Mouse (Mus musculus): ENCODE data around the gene Lrrc25.

The Lrrc25 gene

DNA sequence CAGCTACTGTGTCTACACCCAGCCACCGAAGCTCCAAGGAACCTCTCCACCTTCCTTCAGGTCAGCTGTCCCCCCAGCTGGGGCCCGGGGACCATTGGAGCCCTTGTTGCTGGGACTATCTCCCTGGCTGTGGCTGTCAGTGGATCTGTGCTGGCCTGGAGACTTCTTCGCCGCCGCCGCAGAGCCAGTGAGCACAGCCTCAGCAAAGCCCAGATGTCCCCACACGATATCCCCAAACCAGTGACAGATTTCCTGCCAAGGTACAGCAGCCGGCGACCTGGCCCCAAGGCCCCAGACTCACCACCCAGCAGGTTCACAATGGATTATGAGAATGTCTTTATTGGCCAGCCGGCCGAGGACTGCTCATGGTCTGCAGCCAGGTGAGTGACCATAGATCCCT is 2.0 kb downstream of the Lrrc25 start:
- DNase-seq: no peak

DNA sequence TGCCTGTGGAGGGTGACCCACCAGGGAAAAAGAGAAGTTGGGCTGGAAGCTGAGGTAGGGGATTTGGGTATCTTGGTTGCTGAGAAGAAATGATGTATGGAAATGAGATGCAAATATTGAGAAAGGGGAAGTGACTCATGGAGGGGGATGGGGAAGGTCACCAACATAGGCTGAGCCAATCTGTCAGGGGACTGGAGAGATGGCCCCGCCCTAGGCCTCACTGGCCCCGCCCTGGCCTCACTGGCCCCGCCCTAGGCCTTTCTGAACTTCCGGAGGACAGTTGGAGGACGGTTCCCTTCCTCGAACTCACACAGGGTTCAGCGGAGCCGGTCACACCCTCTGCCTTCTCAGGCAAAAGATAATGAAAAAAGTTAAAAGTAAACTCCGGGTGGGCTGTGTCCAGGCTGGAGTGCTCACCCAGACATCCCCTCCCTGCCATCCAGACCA is 3.0 kb downstream of the Lrrc25 start:
- DNase-seq: peak; percentile 83

DNA sequence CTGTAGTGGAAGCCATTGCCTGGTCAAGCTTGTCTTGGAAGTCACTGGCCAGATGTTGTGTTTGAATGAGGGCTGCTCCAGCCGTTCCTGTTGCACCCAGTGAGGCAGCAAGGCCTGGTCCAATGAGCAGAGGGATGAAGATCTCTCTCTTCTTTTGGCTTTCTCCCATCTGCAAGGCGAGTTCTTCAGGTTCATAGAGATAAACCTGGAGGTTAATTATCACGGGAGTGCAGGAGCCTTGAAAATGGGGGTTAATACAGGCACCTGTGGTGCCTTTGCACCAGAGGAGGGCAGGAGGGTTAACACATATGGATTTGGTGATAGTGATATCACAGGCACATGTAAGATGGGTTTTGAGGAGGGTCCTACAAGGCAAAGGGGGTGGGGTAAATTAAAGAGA is 6.3 kb downstream of the Lrrc25 start:
- DNase-seq: no peak

DNA sequence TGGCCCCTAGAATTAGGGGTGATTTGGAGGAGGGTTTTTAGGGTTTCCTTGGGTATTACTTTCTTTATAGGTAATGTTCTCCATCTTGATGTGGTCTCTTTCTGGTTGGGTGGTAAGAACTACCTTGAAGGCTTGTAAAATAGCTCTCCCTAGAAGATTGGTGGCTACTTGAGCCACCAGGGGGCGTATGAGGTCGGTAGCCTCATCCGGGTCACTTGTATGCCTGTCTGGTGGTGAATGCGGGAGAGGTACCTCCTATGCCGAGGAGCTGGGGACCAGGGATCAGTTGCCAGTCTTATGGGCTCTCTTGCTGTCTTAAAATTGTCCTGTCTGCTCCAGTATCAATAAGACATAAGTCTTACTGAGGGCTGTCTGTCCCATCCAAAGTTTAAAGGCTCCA is 9.1 kb downstream of the Lrrc25 start:
- DNase-seq: no peak

DNA sequence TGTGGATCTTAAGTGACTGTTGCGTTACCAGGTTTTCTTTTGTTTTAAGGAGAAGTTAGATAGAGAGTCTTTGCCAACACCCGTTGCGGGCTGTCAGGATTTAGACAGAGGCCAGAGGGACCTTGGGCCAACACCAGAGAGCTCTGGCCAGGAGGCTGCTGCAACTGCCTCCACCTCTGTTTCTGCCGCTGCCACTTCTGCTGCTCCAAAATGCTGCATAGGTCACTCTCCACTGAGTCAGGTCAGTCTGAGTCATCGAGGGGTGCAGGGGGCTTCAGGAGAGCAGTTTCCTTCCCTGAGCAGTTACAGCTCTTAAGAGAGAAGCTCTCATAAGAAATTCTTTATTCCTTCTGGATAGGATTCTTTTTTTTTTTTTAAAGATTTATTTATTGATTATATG is 11.1 kb downstream of the Lrrc25 start:
- no peak for DNase-seq

DNA sequence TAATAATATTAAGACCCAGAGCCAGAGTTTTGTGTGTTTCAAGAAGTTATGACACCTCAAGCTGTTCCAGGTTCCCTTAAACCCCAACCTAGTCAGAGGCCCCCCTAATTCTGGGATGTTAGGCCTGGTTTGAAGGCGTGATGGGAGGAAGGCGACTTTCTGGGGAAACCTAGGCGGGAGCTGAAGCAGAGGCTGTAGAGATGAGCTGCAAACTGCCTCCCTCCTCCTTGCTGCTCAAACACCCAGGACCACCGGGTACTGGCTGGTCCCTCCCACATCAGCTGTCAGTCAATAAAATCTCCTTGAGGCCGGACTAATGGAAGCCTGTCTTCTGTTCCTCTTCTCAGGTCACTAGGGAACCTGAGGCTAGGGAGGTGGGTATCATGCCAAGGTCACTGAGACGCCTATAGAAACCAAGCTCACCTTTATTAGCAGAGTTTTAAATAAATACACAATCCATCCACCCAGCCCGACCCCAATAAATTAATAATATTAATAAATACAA is 13.1 kb downstream of the Lrrc25 start:
- DNase-seq: no peak

DNA sequence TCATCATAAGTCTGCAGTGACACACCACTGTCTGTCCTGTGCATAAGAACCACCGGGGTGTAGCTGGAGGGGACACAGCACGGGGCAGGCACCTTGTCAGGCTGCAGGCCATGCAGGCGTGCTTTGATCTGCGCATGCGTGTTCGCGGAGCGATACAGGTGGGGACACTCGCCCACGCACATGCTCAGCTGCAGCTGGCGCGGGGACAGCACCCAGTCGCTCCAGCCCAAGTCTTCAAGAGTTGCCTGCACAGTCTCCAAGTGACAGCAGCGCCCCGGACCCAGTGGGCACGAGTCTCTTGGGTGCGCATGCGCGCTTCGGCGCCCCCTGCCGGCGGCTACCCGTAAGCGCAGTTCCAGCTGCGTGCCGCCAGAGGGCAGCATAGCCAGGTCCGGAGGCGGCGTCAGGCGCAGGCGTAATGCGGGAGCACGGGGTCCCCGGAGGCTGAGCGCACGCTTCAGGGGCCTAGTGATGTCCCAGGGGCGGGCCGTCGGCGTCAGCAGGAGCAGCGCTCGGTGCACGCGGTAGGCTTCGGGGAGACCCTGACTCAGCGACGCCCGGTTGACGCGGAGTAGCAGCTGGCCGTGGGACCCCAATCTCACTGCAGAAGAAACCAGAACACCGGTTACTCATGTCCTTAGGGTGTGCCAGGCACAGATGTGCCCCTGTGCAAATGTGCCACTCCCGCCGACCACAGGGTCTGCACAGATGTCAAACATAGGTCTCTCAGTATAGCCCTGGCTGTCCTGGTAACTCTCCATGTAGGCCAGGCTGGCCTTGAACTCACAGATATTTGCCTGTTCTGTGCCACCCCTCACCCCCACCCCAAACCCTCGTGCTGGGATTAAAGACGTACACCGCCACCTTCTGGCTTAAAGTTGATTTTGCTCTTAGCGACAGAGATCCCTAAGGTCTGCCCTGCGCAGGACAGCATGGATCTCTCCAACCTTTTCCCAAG is 13.9 kb downstream of the Lrrc25 start:
- DNase-seq: peak; percentile 90

DNA sequence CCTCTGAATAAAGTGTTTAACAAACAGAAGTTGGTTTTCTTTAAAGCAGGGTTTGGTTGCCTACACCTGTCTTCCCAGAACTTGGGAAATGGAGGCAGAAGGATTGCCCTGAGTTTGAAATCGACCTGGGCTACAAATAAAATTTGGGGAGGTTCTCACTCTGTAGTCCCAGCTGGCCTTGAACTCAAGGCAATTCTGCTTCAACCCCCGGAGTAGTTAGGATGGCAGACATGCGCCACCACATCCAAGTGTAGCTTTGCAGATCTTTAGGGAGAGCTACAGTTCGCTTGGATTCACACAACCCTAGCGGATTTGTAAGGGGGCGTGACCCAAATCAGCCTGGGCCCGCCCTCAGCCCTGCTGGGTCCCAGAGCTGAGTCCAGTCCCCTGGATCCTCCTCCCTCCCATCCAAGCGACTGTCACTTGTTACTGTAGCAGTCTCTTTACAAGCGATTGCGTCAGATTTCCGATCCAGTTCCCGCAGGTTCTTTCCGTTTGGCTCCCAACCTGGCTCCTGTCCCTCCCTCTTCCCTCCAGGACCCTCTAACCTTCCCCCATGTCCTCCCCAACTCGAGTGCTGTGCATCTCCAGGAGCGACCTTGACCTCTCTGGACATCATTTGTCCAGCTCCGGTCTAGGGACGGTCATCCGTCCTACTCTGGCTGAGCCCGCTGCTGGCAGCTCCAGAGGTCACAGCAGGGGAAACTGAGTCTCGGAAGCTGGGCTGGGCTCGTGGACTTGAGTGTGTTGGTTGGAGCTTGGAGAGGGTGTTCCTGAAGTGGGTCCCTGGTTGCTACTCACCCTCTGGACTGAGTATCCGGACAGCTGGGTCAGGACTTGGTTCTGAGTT is 14.8 kb downstream of the Lrrc25 start:
- no peak for DNase-seq

DNA sequence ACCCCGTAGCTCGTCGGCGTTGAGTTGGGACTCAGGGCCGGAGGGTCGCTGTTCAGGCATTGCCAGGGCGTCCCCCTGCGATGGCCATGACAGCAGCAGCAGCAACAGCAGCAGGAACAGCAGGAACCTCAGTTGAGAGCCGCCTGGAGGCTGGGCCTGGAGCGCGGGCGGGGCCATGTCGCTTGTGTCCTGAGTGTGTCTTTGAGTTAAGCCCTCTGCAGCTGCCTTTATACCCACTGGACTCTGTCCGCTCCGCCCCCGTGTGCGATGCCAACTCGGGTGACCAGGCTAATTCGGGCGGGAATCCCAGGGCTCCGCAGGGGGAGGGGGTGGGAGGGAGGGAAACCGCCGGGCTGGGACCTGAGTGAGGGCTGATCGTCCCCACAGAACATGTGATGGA is 15.5 kb downstream of the Lrrc25 start:
- DNase-seq: no peak

DNA sequence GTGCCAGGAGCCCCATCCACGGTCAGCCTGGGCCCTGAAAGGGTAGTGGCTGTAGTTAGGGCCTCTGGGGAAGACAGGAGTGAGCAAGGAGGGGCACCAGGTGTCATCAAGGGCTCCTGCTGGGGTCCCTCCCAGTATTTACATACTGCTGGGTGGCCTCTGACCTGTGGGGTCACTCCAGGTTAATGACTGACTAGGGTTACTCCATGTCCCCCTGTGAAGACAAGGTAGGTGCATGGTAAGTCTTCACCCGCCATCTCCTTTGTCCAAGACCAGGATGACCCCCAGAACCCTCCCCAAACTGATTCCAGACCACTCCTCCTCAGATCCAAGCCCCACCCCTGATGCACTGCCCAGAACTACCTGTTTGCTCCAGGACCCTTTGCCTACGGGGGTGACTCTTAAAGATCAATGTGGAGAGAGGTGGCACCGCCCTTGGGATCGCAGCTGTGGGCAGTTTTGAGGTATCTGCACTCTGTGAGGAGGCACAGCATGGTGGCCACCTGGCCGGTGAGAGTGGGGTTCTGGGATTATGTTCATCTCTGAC is 16.5 kb downstream of the Lrrc25 start, which contains the start of gene Gdf15:
Gene Gdf15, minus strand, starts transcription at position 111 of the 547 bp plus-strand sequence.
- no peak for DNase-seq

DNA sequence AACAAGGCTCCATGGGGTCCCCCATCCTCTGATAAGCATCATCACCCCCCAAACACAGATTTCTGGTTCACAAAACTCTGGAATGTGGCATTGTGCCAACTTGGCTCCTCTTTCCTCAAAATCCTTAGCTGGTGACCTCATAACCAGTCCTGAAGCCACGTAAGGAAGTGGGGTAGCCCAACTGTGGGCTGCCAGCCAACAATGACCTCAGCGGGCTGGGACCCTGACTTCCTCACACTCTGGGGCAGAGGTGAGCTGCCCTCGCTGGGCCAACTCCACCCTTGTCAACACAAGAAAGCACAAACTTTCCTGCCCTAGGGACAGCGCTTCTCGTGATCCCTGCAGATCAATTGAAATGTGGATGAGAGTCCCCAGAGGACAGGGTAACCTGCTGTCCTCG is 18.1 kb downstream of the Lrrc25 start:
- no peak for DNase-seq

DNA sequence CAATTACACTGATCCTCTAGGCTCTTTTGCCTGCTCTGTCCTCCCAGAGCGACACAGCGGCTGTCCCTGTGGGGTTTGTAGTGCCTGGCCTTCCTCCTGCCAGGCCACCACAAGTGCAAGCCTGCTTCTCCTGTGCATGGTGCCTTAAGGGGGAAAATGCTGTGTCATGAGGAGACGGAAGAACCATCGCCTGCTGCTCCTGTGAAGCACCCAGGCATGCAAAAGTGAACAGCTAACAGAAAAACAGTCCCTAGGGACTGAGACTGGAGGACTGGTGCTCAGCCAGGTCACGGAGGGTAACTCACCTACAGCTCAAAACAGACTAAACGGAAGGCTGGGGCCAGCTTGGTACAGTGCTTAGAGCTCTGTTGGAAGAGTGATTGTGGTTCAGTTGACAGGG is 19.6 kb downstream of the Lrrc25 start:
- DNase-seq: no peak

DNA sequence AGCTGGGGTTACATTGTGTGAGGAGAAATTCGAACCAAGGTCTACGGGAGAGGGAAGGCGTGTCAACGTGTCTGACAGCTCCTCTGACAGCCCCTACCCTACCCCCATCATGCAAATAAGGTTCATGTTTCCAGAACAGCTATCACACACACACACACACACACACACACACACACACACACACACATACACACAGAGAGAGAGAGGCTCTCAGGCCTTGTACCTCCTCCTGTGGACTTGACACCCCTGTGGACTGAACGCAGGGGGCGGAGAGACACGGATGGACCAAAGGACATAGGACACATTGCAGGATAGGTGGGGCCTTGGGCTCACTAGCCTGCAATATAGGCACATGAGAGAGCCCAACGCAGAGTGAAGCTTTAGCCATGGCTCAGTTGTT is 20.9 kb downstream of the Lrrc25 start:
- DNase-seq: no peak

DNA sequence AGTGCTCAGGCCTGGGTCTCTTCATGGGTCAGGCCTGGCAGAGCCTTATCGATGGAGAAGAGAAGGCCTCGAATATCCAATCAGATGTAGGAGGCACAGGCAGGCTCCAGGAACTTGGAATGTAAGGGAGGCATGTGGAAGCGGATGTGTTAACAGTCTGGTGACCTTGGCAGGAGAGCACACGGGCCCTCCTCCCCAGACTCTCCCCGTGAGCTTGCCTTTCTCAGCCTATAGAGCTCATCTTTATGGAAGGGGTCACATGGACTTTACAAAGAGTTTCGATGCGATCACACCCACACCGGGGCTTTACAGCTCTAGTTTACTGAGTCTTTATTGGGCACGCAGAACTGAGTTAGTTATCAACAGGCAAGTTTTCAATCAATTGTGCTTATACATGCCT is 22.8 kb downstream of the Lrrc25 start:
- no peak for DNase-seq

DNA sequence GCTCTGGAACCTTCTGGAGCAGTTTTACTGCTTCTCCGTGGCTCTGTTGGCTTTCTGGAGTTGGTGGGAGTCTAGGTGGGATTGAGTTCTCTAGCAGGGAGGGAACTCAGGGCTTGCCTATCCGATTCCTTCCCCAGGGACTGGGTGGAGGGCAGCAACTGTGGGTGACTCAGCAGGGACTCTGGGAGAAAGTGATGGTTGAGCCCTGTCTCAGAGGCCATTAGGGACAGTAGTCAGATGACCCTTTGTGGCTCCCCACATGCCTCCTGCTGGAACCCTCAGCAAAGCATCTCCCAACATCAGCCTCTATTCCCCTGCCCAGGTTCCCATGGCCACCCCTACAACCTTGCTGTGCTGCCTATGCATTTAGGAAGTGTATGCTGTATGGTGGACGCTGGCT is 27.1 kb downstream of the Lrrc25 start:
- no peak for DNase-seq

DNA sequence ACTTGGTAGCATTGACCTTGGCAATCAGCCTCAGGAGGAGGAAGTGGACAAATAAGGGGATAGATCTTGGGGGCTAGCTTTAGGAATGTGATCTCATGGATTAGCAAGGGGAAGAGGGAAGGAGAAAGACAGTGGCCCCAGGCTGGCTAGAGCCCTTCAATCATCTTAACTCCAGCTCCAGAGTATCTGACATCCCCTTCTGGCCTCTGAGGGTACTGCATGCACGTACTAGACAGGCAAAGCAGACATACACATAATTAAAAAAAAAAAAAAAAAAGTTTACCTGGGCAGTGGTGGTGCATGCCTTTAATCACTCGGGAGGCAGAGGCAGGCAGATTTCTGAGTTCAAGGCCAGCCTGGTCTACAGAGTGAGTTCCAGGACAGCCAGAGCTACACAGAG is 28.1 kb downstream of the Lrrc25 start:
- DNase-seq: no peak

DNA sequence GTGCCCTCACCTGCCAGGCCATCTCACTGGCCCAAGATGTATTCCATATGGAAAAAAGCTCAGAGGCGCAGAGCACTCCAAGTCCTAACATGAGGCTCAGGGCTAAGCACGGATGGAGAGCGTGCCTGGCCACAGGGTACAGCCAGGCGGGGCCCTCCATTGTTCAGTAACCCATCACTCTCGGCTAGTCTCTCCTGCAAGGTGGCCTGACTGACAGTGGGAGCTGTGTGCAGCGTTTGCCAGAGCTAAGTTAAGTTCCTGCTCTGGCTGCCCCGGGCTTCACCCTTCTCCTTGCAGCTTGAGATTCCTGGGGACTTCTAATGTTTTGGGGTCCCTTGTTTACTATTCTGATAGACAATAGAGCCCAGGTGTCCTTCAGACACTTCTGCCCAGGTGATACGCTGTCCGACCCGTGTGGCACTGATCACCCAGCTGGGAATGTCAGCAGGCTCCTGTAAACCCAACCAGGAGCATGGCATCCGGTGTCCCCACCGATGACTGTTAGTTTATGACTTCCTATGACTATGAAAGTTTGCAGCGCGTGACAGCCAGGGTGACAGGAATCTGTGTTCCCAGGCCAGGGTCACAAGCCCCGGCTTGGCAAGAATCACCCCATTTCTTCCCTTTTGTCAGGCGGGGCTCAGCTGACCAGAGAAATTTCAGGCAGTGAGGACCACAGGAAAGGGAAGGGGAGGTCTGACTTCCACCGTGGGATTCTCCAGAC is 29.7 kb downstream of the Lrrc25 start:
- no peak for DNase-seq

DNA sequence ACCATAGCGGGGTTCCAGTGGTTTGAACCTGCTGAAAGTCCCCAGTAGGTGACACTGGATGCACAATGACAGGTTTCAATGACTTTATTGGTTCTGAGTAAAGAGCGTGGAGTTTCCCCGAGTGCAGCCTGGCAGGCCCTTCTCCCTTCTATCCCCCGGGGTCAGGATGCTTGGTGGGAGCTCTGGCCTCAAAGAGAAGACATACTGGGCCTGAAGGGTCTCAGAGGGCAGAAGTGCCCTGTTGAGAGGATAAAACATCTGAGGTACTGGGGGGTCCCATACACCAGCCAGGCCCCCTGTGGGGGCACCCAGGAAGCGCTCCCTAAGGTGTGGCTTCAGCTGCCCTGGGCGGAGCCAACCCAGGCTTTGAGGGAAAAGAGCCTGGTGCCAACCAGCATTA is 30.4 kb downstream of the Lrrc25 start:
- DNase-seq: no peak

DNA sequence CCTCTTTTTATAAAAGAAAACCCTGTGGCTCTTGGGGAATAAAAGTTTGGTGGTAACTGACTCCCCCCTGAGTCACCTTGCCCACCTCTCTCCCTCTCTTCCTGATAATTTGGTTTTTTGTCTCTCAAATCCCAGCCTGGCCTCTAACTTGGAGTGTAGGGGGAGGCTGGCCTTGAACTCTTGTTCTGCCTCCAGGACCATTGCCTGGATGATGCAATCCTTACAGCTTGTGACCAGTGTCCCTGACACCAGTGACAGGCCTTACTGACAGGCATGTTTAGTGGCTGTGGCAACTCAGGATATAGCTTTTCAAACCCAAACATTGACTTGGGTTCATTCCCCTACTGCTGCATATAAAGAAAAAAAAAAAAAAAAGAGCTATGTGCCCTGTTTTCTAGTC is 30.8 kb downstream of the Lrrc25 start:
- DNase-seq: no peak

DNA sequence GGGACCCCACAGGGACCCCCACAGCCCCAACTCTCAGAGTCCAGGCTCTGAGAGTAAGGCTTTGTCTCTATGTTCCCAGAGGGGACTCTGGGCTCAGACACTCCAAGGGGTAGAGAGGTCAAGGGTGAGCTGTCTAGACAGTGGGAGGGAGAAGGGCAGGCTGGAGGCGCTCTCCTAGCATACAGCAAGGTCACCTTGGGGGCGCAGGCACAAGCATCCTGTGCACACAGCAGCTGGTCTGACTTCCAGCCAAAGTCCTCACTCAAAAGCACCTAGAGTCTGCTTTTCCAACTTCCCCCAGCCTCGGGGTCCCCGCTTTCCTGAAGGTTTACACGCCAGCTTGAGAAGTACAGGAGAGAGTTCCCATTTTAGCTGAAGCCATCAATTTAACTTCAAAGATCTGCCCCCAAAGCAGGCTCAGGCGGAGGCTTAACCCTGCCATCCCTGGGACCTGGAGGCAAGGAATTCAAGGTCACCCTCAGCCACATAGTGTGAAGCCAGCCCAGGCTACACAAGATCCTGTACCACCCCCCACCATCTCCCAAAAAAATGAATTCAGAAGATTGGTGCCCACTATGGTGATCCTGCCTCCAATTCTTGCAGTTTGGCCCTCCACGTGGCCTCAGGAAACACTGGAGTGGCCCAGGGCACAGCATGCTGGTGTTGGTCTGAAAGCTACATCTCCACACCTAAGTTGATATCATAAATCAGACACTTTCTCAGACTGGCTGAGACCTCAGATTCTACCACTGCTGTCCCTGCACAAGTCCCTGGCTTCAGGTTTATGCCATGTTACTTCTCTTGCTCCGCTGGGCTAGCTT is 31.6 kb downstream of the Lrrc25 start:
- no peak for DNase-seq

DNA sequence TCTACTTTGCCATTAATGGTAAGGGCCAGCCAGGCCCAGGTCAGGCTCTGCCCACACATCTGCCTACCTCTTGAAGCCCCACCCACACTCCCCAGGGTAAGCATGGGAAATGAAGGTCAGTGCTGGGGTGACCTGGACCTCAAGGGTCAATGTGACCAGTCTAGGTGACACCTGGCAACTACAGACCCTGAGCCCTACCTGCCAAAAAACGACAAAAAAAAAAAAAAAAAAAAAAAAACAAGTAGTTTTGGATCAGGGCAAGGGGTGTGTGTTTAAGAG is 32.1 kb downstream of the Lrrc25 start:
- DNase-seq: no peak

DNA sequence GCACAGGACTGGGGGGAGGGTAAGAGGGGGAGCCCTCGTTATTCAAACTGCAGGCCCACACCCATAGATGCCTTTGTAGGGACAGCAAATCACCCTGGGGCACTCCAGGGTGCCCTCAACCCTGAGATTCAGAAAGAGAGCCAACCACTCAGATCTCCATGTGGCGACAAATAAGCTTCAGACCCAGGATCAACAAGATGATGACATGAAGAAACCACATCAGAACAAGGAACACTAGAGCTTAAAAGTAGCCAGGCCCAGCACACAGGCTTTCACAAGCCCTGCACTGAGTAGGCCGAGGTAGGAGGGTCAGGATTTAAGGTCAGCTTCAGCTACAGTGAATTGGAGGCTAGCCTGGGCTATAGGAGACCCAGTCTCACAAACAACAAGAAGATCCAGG is 33.0 kb downstream of the Lrrc25 start:
- no peak for DNase-seq

Measured in layer of hippocampus, adult 9-11 months (tissue).